Mouse (Mus musculus) heart, embryonic 14.5 days (tissue): ENCODE measurements at regions not wholly inside any gene's neighbourhood (a gene's known extent, or its start where the extent isn't known, plus 50 kb on each side); places are given as distances from the start of the nearest gene placed in this dataset.

Experiments
- ATAC-seq: fragments of 200-750 bp; cut with Nextera tagmentation; 2 replicates; pipeline ENCODE4 v1.8.0; 2017; ENCODE audit warnings: low read depth, moderate TSS enrichment; ENCODE audit not compliant: insufficient number of reproducible peaks, insufficient read depth, low FRiP score
- H3K27ac ChIP-seq, 2 experiments: fragments of 200-500 bp in 1 of 2; fragments of 300-500 bp in 1 of 2; sonication (generic) in 1 of 2; replicated peaks in 1 of 2; 2 replicates each; pipeline ENCODE4 v1.5.1; 2012 to 2014; ENCODE audit warnings: low read depth in 2 of 2, low read length in 2 of 2, control low read depth in 1 of 2, mild to moderate bottlenecking in 1 of 2, mixed read lengths in 1 of 2; ENCODE audit not compliant: control insufficient read depth in 1 of 2, insufficient read depth in 1 of 2
- H3K27me3 ChIP-seq: fragments of 300-500 bp; sonication (generic); 2 replicates; pipeline ENCODE4 v1.6.1; 2014; ENCODE audit warnings: mild to moderate bottlenecking, low read length, control low read depth; ENCODE audit not compliant: control insufficient read depth, insufficient read depth
- H3K36me3 ChIP-seq: fragments of 300-500 bp; sonication (generic); 2 replicates; pipeline ENCODE4 v1.6.1; 2014; ENCODE audit warnings: mild to moderate bottlenecking, control low read depth, low read length, mixed read lengths; ENCODE audit not compliant: control insufficient read depth, insufficient read depth
- H3K4me1 ChIP-seq, 2 experiments: fragments of 200-500 bp in 1 of 2; fragments of 300-500 bp in 1 of 2; sonication (generic) in 1 of 2; 2 replicates each; pipeline ENCODE4 v1.6.1; 2012 to 2014; ENCODE audit warnings: low read length in 2 of 2, control low read depth in 1 of 2, mixed read lengths in 1 of 2; ENCODE audit not compliant: control insufficient read depth in 2 of 2, insufficient read depth in 2 of 2
- H3K4me2 ChIP-seq: fragments of 300-500 bp; sonication (generic); 2 replicates; pipeline ENCODE4 v1.6.1; 2014; ENCODE audit warnings: mild to moderate bottlenecking, low read length
- H3K4me3 ChIP-seq, 2 experiments: fragments of 200-500 bp in 1 of 2; fragments of 300-500 bp in 1 of 2; sonication (generic) in 1 of 2; 2 replicates each; pipeline ENCODE4 v1.5.1; 2012 to 2014; ENCODE audit warnings: low read length in 2 of 2, mild to moderate bottlenecking in 2 of 2, control low read depth in 1 of 2, low read depth in 1 of 2, moderate library complexity in 1 of 2; ENCODE audit not compliant: control insufficient read depth in 1 of 2, insufficient read depth in 1 of 2
- H3K9ac ChIP-seq: fragments of 300-500 bp; sonication (generic); 2 replicates; pipeline ENCODE4 v1.6.1; 2014; ENCODE audit warnings: mild to moderate bottlenecking, low read length
- H3K9me3 ChIP-seq: fragments of 300-500 bp; sonication (generic); 2 replicates; pipeline ENCODE4 v1.6.1; 2016; ENCODE audit warnings: low read length, control low read depth; ENCODE audit not compliant: control insufficient read depth
- WGBS: fragments of 180-500 bp; shearing (Covaris S2); extraction: QIAGEN DNeasy Blood & Tissue Kit; methylation state at CpG from one replicate; pipeline ENCODE4 v1.1.7; 2014; 5-methylcytosine and 5-hydroxymethylcytosine counted together

DNA sequence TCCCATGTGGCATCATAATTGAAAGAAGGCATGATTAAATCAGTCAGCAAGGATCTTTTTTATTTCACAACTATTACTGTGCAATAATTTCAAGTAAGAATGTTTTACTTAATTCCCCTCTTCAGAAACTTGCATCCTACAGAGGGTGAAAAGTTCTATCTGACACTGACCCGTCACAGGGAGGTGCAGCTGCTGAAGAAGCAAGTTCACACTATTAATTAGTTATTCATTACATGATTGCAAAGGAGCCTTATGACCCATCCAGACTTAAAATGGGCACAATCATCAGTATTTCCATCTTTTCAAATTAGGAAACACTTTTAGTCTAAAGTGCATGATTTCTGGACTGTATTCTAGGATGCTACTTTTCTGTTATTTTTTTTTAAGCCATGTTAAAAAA lies 100.0 kb upstream of the Nox4 start:
- H3K9me3 ChIP-seq: no peaks in the 10 kb centered on the region
- H3K9ac ChIP-seq: no peak overlapping the region
- H3K27ac ChIP-seq: no peak overlapping the region
- H3K4me1 ChIP-seq: no peaks in the 10 kb centered on the region
- ATAC-seq: no peak
- no peak overlapping the region for H3K4me3 ChIP-seq
- no peaks in the 10 kb centered on the region for H3K36me3 ChIP-seq
- no peak overlapping the region for H3K4me2 ChIP-seq
- H3K27me3 ChIP-seq: no peaks in the 10 kb centered on the region
- WGBS: 41% methylated on average over 1 of the region's 1 CpGs

DNA sequence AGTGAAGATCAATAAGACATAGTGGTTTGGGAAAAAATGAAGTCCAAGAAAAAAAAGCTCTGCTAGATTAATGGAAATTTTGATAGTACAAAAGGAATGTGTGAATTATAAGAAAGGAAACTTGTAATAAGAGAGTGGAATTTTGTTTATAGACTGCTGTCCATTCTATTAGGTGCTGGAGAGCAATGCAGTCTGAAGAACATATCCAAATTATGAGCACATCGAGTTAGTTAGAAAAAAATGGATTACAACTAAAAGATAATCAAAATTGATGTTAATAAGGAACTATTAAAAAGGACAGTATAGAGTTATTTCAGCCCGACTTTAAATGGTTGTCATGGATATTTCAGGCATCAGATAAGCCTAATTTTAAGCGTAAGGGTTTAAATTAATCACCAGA lies 98.2 kb upstream of the Nox4 start:
- no peak for ATAC-seq

DNA sequence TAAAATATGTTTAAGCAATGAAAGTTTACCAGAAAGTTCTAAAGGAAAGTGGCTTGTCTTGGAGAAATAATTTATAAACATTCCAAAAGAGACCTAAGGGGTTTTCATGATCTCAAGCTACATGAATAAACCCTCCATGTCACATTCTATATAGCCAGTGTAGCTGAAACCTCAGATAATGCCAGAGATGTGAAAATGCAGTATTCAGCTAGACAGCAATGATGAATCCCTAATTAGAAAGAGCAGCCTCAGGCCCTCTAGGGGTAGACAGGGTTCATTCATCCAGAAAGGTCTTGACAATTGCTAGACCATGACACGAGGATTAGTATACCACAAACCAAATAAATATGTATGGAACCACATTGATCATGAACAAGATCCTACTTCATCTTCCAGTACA lies 97.2 kb upstream of the Nox4 start:
- Histone ChIP-seq H3K4me3 (no peak overlapping the region), H3K4me2 (no peak overlapping the region), H3K36me3 (no peaks in the 10 kb centered on the region), H3K4me1 (no peaks in the 10 kb centered on the region), H3K27ac (no peak overlapping the region), H3K27me3 (no peaks in the 10 kb centered on the region), H3K9me3 (no peaks in the 10 kb centered on the region), H3K9ac (no peak overlapping the region)
- 71% methylated on average over 1 of the region's 1 CpGs for WGBS
- ATAC-seq: no peak

More for the DNA sequence above, 98.2 kb upstream of the Nox4 start:
- 60% methylated on average over 3 of the region's 3 CpGs for WGBS
- Histone ChIP-seq H3K27ac (no peak overlapping the region), H3K4me2 (no peak overlapping the region), H3K27me3 (no peaks in the 10 kb centered on the region), H3K4me1 (no peaks in the 10 kb centered on the region), H3K9ac (no peak overlapping the region), H3K36me3 (no peaks in the 10 kb centered on the region), H3K9me3 (no peaks in the 10 kb centered on the region), H3K4me3 (no peak overlapping the region)

DNA sequence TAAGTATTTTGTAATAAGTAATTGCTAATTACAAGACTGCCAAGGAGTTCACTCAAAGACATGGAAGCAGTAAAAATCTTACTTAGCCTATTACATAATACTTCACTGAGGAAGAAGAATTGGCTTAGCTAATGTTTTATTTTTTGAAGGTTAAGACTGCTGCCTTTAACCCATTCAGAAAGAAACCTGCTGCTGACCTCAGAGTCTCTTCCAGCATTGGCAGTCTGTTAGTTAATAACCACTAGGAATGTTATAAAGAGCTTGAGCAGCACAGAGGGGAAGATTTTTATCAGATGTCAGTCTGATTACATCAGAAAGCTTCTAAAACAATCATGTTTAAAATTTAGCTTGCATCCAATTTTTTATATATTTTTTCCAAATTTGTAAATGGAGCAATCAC lies 94.9 kb upstream of the Nox4 start:
- H3K27ac ChIP-seq: no peak overlapping the region

DNA sequence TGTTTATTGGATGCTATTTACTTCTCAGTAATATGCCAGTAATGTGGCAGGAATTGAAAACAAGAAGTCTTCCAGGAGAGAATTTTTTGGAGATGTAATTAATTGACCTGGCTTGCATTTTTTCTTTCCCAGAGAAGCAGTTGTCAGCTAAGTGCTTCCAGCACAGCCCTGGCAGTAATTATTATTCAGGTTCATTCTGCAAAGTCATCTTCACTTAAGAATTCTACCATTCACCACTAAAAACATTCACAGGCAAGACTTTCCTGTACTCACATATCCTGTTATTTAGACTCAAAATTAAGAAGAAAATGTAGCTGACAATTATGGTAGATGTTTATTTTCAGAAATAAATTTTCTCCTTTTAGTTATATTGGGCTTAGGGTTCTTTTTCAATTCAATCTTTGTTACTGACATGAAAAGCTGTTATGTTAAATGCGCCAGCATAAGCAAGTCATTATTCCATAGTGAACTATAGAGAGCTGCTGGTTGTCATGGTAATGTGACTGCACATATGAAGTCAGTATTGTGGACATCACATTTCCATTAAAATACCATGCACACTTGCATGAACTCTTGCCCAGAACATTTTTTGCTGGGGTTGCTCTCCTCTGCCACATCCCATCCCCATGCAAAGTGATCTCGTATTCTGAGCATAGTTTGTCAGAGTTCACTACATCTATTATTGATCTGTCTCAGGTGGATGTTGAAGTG lies 59.3 kb upstream of the Nox4 start:
- Histone ChIP-seq H3K4me2 (no peak overlapping the region), H3K27ac (no peak overlapping the region), H3K9me3 (no peaks in the 10 kb centered on the region), H3K36me3 (no peaks in the 10 kb centered on the region), H3K4me1 (no peaks in the 10 kb centered on the region), H3K9ac (no peak overlapping the region), H3K4me3 (no peak overlapping the region), H3K27me3 (no peaks in the 10 kb centered on the region)
- WGBS: 77% methylated on average over 2 of the region's 2 CpGs
- no peak for ATAC-seq

More for the DNA sequence above, 94.9 kb upstream of the Nox4 start:
- no peak overlapping the region for H3K4me3 ChIP-seq
- H3K9me3 ChIP-seq: no peaks in the 10 kb centered on the region
- ATAC-seq: no peak
- no peaks in the 10 kb centered on the region for H3K36me3 ChIP-seq
- no peaks in the 10 kb centered on the region for H3K27me3 ChIP-seq
- H3K4me2 ChIP-seq: no peak overlapping the region
- H3K4me1 ChIP-seq: no peaks in the 10 kb centered on the region
- no peak overlapping the region for H3K9ac ChIP-seq

DNA sequence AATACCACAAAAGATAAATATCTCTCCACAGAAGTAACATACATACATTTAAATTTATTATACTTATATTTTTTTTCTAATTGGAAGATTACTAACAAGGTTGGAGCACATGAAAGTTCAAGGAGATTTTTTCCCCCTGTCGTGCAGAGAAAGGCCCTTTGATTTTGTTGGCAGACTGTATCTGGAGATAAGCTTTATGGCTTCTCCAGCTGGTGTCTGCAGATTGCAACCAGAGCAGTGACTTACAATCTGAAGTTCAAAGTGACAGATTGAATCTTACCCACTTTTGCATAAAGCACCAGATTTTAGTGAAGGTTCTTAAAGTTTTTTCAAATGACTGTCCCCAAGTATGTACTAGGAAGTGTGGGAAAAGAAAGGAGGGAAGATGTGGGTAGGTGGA lies 50.2 kb upstream of the Nox4 start:
- H3K4me1 ChIP-seq: no peaks in the 10 kb centered on the region
- 26% methylated on average over 1 of the region's 1 CpGs for WGBS
- H3K9me3 ChIP-seq: no peaks in the 10 kb centered on the region
- no peaks in the 10 kb centered on the region for H3K36me3 ChIP-seq
- no peaks in the 10 kb centered on the region for H3K27me3 ChIP-seq
- no peak overlapping the region for H3K4me3 ChIP-seq
- ATAC-seq: no peak
- H3K9ac ChIP-seq: no peak overlapping the region
- no peak overlapping the region for H3K4me2 ChIP-seq
- no peak overlapping the region for H3K27ac ChIP-seq
